Mouse (Mus musculus) T-cell, adult 66 days (primary cell): ENCODE data around the gene Gm45062. TPM values are rescaled to one million over a fixed set of nuclear protein-coding genes. Genes with fewer than 3 reads are reported as not detected.

Experiments
- total RNA-seq, 2 experiments: library from RNA; stranded (reverse); gene quantifications; 3 replicates in 1 of 2; 4 replicates in 1 of 2; pipeline ENCODE4 v1.2.4; 2023

The Gm45062 gene
- total RNA-seq = not detected

DNA sequence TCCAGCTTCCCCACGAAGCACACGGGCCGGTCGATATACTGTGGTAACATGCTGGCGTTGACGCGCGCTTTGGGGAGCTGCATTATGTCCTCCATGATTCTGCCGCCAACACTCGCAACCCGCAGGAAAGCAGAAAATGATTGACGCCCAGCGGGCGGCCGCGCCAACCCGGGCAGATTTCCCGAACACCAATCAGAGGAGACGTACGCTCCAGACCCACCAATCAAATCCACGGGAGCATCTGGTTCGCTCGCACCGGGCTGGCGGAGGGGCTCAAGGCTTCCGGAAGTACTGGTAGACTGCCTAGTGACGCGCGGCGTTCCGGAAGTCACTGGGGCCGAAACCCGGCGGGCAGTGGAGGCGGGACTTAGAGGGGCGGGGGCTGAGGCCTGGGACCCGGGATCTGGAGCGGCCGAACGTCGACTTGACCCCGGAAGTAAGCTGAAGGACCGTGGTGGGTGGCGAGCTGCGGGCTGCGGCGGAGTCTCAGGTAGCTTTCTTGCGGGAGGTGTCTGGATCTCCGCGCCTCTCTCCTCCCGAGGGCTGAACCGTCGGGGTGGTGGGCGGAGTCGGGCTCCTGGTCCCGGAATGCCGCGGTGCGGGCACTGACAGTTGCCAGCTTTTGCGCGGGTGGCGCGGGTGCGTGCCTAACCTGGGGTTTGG lies at the start of gene Gm45062, which contains the start of the genes Rpa3 and Umad1:
Gm45062 (plus strand) TSS at position 447 of the 663 bp plus-strand sequence.
Rpa3 (minus strand) TSS at position 170 of the 663 bp plus-strand sequence.
Umad1 (plus strand) TSS at position 285 of the 663 bp plus-strand sequence.

DNA sequence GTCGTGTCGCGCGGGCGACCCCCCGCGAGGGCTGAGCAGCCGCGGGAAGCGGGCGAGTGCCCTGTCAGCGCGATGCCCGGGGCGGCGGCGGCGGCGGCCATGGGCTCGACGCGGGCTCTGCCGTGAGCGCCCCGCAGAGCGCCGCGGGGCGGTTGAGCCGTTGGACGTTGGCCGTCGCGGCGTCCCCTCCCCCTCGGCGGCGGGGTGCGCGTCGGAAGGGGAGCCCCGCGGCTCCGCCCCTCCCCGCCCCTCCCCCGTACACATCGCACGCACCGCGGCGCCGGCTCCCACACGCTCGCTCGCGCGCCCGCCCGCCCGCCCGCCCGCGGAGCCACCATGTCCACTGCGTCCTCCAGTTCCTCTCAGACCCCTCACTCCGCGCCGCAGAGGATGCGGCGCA lies 250.3 kb downstream of the Gm45062 start, which contains the start of gene Glcci1:
Glcci1 (plus strand) TSS at position 50 of the 400 bp plus-strand sequence.

Other genes starting within 250 kb of the Gm45062 start
- gene Col28a1, start 66.8 kb upstream of the Gm45062 start, total RNA-seq = not detected
- 10 to 100 TPM; 24.9 to 25.1 TPM for gene Mios, start 50.2 kb upstream of the Gm45062 start, total RNA-seq
- gene Rpa3, start 277 bp upstream of the Gm45062 start, total RNA-seq = 10 to 100 TPM; 18.5 to 18.7 TPM
- 1 to 10 TPM; 5.0 to 5.6 TPM for gene Umad1, start 162 bp upstream of the Gm45062 start, total RNA-seq